In genomic region chr2:91971231-91972097, GRCm38 (mm10) we compare ENCODE assay signal across 8 mouse cellular contexts. TPM values are rescaled to one million over a fixed set of nuclear protein-coding genes. Genes with fewer than 3 reads are reported as not detected.
DNase-seq lines count a peak whose midpoint lies in the region; ATAC-seq and TF ChIP-seq lines count a peak whose summit lies in the region.

No protein-coding gene starts in this region.

- peak overlapping the region; percentile 88 for H3K27ac ChIP-seq in layer of hippocampus, adult 2 months
- H3K27ac ChIP-seq in embryonic facial prominence, embryonic 13.5 days: peak overlapping the region; percentile 68
- H3K27ac ChIP-seq in heart, embryonic 15.5 days: peak overlapping the region; percentile 91
- peak overlapping the region; percentile 96 for H3K27ac ChIP-seq in macrophage

- TF ChIP-seq CTCF in layer of hippocampus, adult 2 months (conservative IDR thresholded peaks at IDR 0.05): no peak

- H3K36me3 ChIP-seq in embryonic facial prominence, embryonic 13.5 days: no peaks in the 10 kb centered on the region
- H3K36me3 ChIP-seq in heart, embryonic 15.5 days: no peaks in the 10 kb centered on the region
- H3K36me3 ChIP-seq in macrophage (ENCODE audit: inconsistent target): no peaks in the 10 kb centered on the region

- H3K4me3 ChIP-seq in layer of hippocampus, adult 2 months: peak overlapping the region; percentile 33; the same call in 1 of the 2 replicates
- no peak overlapping the region; the same call in 1 of the 2 replicates for H3K4me3 ChIP-seq in embryonic facial prominence, embryonic 13.5 days
- peak overlapping the region; percentile 19 for H3K4me3 ChIP-seq in heart, embryonic 15.5 days
- no peak overlapping the region; the same call in 1 of the 2 replicates for H3K4me3 ChIP-seq in macrophage (ENCODE audit: inconsistent target)

- H3K27me3 ChIP-seq in embryonic facial prominence, embryonic 13.5 days: peaks cover 41% of the 10 kb centered on the region
- peaks cover 28% of the 10 kb centered on the region for H3K27me3 ChIP-seq in heart, embryonic 15.5 days

- peak overlapping the region; percentile 46 for H3K4me2 ChIP-seq in embryonic facial prominence, embryonic 13.5 days
- peak overlapping the region; percentile 52 for H3K4me2 ChIP-seq in heart, embryonic 15.5 days

- peaks cover 34% of the 10 kb centered on the region for H3K4me1 ChIP-seq in embryonic facial prominence, embryonic 13.5 days
- peaks cover 45% of the 10 kb centered on the region for H3K4me1 ChIP-seq in heart, embryonic 15.5 days (replicated peaks)

- peak; percentile 67 to 77 for DNase-seq in layer of hippocampus, adult 2 months (ENCODE audit: low spot score in 2 of 2)
- DNase-seq in layer of hippocampus, postnatal 25 days (ENCODE audit: extremely low spot score in 1 of 2, low spot score in 1 of 2): no peak
- peak; percentile 82 for DNase-seq in layer of hippocampus, adult 9-11 months
- no peak for DNase-seq in embryo, embryonic 9.5 days (ENCODE audit: extremely low spot score)

- no peaks in the 10 kb centered on the region for H3K9me3 ChIP-seq in embryonic facial prominence, embryonic 13.5 days
- no peaks in the 10 kb centered on the region for H3K9me3 ChIP-seq in heart, embryonic 15.5 days (replicated peaks)

- peak overlapping the region; percentile 55 for H3K9ac ChIP-seq in embryonic facial prominence, embryonic 13.5 days
- 0 out of 2 replicates have a peak overlapping the region, but pooled peaks have one; percentile 15 for H3K9ac ChIP-seq in heart, embryonic 15.5 days

- H3K79me2 ChIP-seq in macrophage (ENCODE audit: inconsistent target): no peaks in the 10 kb centered on the region

- no peak for ATAC-seq in embryonic facial prominence, embryonic 13.5 days (ENCODE audit: insufficient number of reproducible peaks, insufficient read depth, low FRiP score, low TSS enrichment, low read depth)
- peak; percentile 55 for ATAC-seq in heart, embryonic 15.5 days (replicated peaks; ENCODE audit: insufficient number of reproducible peaks, insufficient read depth, low FRiP score, low read depth)
- no peak; the same call in 1 of the 2 replicates for ATAC-seq in megakaryocyte progenitor cell, adult 5-6 weeks (replicated peaks; ENCODE audit: poor library complexity)

- WGBS in embryonic facial prominence, embryonic 13.5 days: 14% methylated on average over 21 of the region's 21 CpGs
- WGBS in heart, embryonic 15.5 days: 14% methylated on average over 21 of the region's 21 CpGs
- WGBS in macrophage (ENCODE audit: missing documents): 22% methylated on average over 21 of the region's 21 CpGs

RNA-seq across cellular contexts. Expression of gene Dgkz, which starts 4.2 kb away (rescaled TPM):
- total RNA-seq in layer of hippocampus, adult 2 months (2021): 100 to 1,000 TPM; 513 to 526 TPM
- 100 to 1,000 TPM; 479 to 537 TPM for total RNA-seq in layer of hippocampus, postnatal 25 days (2021)
- polyA plus RNA-seq in embryonic facial prominence, embryonic 13.5 days (2015; fragmentation: Nextera tagmentation; extraction: Ambion mirVana): 34.2 and 41.9 TPM in 2 replicates
- polyA plus RNA-seq in heart, embryonic 15.5 days (2015; fragmentation: Nextera tagmentation; extraction: Ambion mirVana): 26.6 and 48.2 TPM in 2 replicates
- total RNA-seq in macrophage (2018; cell fraction: chromatin; rRNA removed): 100 to 1,000 TPM in 24 of 26 experiments, 10 to 100 TPM in 2; 88.6 to 708 (median 387) TPM
- total RNA-seq in macrophage (2018; cell fraction: cytosol; rRNA removed): 100 to 1,000 TPM in 1 of 26 experiments, 10 to 100 TPM in 25; 35.0 to 102 (median 78.6) TPM
- 100 to 1,000 TPM in 18 of 26 experiments, 10 to 100 TPM in 8; 45.8 to 338 (median 152) TPM for total RNA-seq in macrophage (2018; cell fraction: nucleus; rRNA removed)
- polyA plus RNA-seq in macrophage (2018): 81.8 to 163 TPM (median 99.1 TPM) in 3 replicates
- 111 and 112 TPM in 2 replicates for total RNA-seq in megakaryocyte progenitor cell, adult 5-6 weeks (2015)
- 76.3 and 94.7 TPM in 2 replicates for total RNA-seq in megakaryocyte progenitor cell, adult 5-6 weeks (2017)

RNA-seq across cellular contexts. Expression of gene Gm9821, which starts 26.0 kb away (rescaled TPM):
- total RNA-seq in layer of hippocampus, adult 2 months (2021): not detected
- not detected for total RNA-seq in layer of hippocampus, postnatal 25 days (2021)
- 0.39 and 0.61 TPM in 2 replicates for polyA plus RNA-seq in embryonic facial prominence, embryonic 13.5 days (2015; fragmentation: Nextera tagmentation; extraction: Ambion mirVana)
- 1.7 and 2.2 TPM in 2 replicates for polyA plus RNA-seq in heart, embryonic 15.5 days (2015; fragmentation: Nextera tagmentation; extraction: Ambion mirVana)
- total RNA-seq in macrophage (2018; cell fraction: chromatin; rRNA removed): under 1 TPM in 4 of 26 experiments, not detected in 22; 0.40 to 0.81 (median 0.55) TPM
- total RNA-seq in macrophage (2018; cell fraction: cytosol; rRNA removed): not detected
- under 1 TPM in 3 of 26 experiments, not detected in 23; 0.37 to 0.86 (median 0.42) TPM for total RNA-seq in macrophage (2018; cell fraction: nucleus; rRNA removed)
- polyA plus RNA-seq in macrophage (2018): 0.09 TPM in 1 of 3 replicates, not detected in the others
- not detected in 2 replicates for total RNA-seq in megakaryocyte progenitor cell, adult 5-6 weeks (2015)
- total RNA-seq in megakaryocyte progenitor cell, adult 5-6 weeks (2017): 0.21 and 0.95 TPM in 2 replicates

RNA-seq across cellular contexts. Expression of gene Mdk, which starts 39.4 kb away (rescaled TPM):
- 10 to 100 TPM; 25.3 to 31.9 TPM for total RNA-seq in layer of hippocampus, adult 2 months (2021)
- total RNA-seq in layer of hippocampus, postnatal 25 days (2021): 10 to 100 TPM; 25.5 to 33.2 TPM
- 1,381 and 1,602 TPM in 2 replicates for polyA plus RNA-seq in embryonic facial prominence, embryonic 13.5 days (2015; fragmentation: Nextera tagmentation; extraction: Ambion mirVana)
- 293 and 372 TPM in 2 replicates for polyA plus RNA-seq in heart, embryonic 15.5 days (2015; fragmentation: Nextera tagmentation; extraction: Ambion mirVana)
- total RNA-seq in macrophage (2018; cell fraction: chromatin; rRNA removed): 10 to 100 TPM in 8 of 26 experiments, 1 to 10 TPM in 14, under 1 TPM in 2, not detected in 2; 0.82 to 28.2 (median 8.1) TPM
- total RNA-seq in macrophage (2018; cell fraction: cytosol; rRNA removed): 1 to 10 TPM in 6 of 26 experiments, under 1 TPM in 18, not detected in 2; 0.19 to 1.9 (median 0.79) TPM
- total RNA-seq in macrophage (2018; cell fraction: nucleus; rRNA removed): 10 to 100 TPM in 4 of 26 experiments, 1 to 10 TPM in 19, under 1 TPM in 1, not detected in 2; 0.92 to 18.5 (median 7.9) TPM
- polyA plus RNA-seq in macrophage (2018): 0.25 to 2.4 TPM (median 1.6 TPM) in 3 replicates
- total RNA-seq in megakaryocyte progenitor cell, adult 5-6 weeks (2015): 0.32 and 0.86 TPM in 2 replicates
- total RNA-seq in megakaryocyte progenitor cell, adult 5-6 weeks (2017): 0.12 and 0.30 TPM in 2 replicates

RNA-seq across cellular contexts. Expression of gene Chrm4, which starts 44.4 kb away (rescaled TPM):
- 10 to 100 TPM; 22.1 to 26.0 TPM for total RNA-seq in layer of hippocampus, adult 2 months (2021)
- 10 to 100 TPM; 21.5 to 26.1 TPM for total RNA-seq in layer of hippocampus, postnatal 25 days (2021)
- 0.18 and 0.32 TPM in 2 replicates for polyA plus RNA-seq in embryonic facial prominence, embryonic 13.5 days (2015; fragmentation: Nextera tagmentation; extraction: Ambion mirVana)
- polyA plus RNA-seq in heart, embryonic 15.5 days (2015; fragmentation: Nextera tagmentation; extraction: Ambion mirVana): not detected in 2 replicates
- total RNA-seq in macrophage (2018; cell fraction: chromatin; rRNA removed): 1 to 10 TPM in 2 of 26 experiments, under 1 TPM in 2, not detected in 22; 0.62 to 1.2 (median 0.89) TPM
- under 1 TPM in 3 of 26 experiments, not detected in 23; 0.05 to 0.19 (median 0.13) TPM for total RNA-seq in macrophage (2018; cell fraction: cytosol; rRNA removed)
- total RNA-seq in macrophage (2018; cell fraction: nucleus; rRNA removed): 1 to 10 TPM in 1 of 26 experiments, under 1 TPM in 5, not detected in 20; 0.40 to 1.2 (median 0.51) TPM
- not detected in 3 replicates for polyA plus RNA-seq in macrophage (2018)
- 0.17 TPM in 2 replicates for total RNA-seq in megakaryocyte progenitor cell, adult 5-6 weeks (2015)
- 0.17 TPM in 1 of 2 replicates, not detected in the other for total RNA-seq in megakaryocyte progenitor cell, adult 5-6 weeks (2017)

RNA-seq across cellular contexts. Expression of gene Creb3l1, which starts 52.8 kb away (rescaled TPM):
- 1 to 10 TPM; 3.2 to 3.6 TPM for total RNA-seq in layer of hippocampus, adult 2 months (2021)
- 1 to 10 TPM; 4.0 to 4.6 TPM for total RNA-seq in layer of hippocampus, postnatal 25 days (2021)
- polyA plus RNA-seq in embryonic facial prominence, embryonic 13.5 days (2015; fragmentation: Nextera tagmentation; extraction: Ambion mirVana): 11.6 and 13.4 TPM in 2 replicates
- 7.5 and 11.2 TPM in 2 replicates for polyA plus RNA-seq in heart, embryonic 15.5 days (2015; fragmentation: Nextera tagmentation; extraction: Ambion mirVana)
- total RNA-seq in macrophage (2018; cell fraction: chromatin; rRNA removed): 10 to 100 TPM in 1 of 26 experiments, 1 to 10 TPM in 2, under 1 TPM in 10, not detected in 13; 0.23 to 13.5 (median 0.44) TPM
- total RNA-seq in macrophage (2018; cell fraction: cytosol; rRNA removed): 1 to 10 TPM; 1.8 to 7.9 (median 4.0) TPM
- total RNA-seq in macrophage (2018; cell fraction: nucleus; rRNA removed): 1 to 10 TPM in 17 of 26 experiments, under 1 TPM in 9; 0.32 to 4.6 (median 1.4) TPM
- polyA plus RNA-seq in macrophage (2018): 1.7 to 7.4 TPM (median 6.5 TPM) in 3 replicates
- 1.1 and 2.0 TPM in 2 replicates for total RNA-seq in megakaryocyte progenitor cell, adult 5-6 weeks (2015)
- total RNA-seq in megakaryocyte progenitor cell, adult 5-6 weeks (2017): 0.10 and 0.37 TPM in 2 replicates

Comparison
In these comparisons a context has a peak if more than half of its experiments do, and no peak if none do; other contexts are left out.
1. DNase-seq: peak in layer of hippocampus, adult 2 months (2 of 2) and layer of hippocampus, adult 9-11 months (single experiment); none in layer of hippocampus, postnatal 25 days (0 of 2) and embryo, embryonic 9.5 days (single experiment).
2. H3K4me3 ChIP-seq: peak in layer of hippocampus, adult 2 months (single experiment) and heart, embryonic 15.5 days (single experiment); none in embryonic facial prominence, embryonic 13.5 days (single experiment) and macrophage (single experiment).
3. RNA of gene Dgkz, which starts 4.2 kb away (total RNA-seq): 479 to 537 TPM in layer of hippocampus, postnatal 25 days and 513 to 526 TPM in layer of hippocampus, adult 2 months; 76.3 to 112 TPM in megakaryocyte progenitor cell, adult 5-6 weeks; every median in the first group is over 4 times any median in the second.
4. RNA of gene Mdk, which starts 39.4 kb away (total RNA-seq): 25.5 to 33.2 TPM in layer of hippocampus, postnatal 25 days and 25.3 to 31.9 TPM in layer of hippocampus, adult 2 months; 0.12 to 0.86 TPM in megakaryocyte progenitor cell, adult 5-6 weeks; every median in the first group is over 10 times any median in the second.
5. Peak in every context shown above with its lines, with median percentiles within 50 percentile points of each other: H3K27ac ChIP-seq.